Mouse (Mus musculus): ENCODE data around the gene Pgap2.

Gene Pgap2

DNA sequence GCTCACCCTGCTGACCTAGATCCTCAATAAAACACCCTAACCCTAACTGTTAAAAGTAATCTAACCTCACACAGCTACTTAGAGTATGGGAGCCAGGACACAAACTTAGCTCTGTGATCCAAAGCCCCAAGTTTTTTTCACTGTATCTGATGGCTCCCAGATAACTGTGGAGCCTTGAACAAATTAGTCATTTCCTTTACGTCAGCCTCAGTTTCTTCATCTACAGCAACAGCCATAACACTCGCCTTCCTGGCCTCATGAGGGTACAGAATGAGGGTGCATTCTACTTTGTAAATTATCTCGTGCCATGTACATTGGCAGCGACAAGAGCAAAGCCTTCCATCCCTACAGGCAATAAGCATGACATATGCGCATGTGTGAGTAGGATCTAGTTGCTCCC lies 32.4 kb downstream of the Pgap2 start:
- in situ Hi-C loops (cut with MboI), result no loop called here

DNA sequence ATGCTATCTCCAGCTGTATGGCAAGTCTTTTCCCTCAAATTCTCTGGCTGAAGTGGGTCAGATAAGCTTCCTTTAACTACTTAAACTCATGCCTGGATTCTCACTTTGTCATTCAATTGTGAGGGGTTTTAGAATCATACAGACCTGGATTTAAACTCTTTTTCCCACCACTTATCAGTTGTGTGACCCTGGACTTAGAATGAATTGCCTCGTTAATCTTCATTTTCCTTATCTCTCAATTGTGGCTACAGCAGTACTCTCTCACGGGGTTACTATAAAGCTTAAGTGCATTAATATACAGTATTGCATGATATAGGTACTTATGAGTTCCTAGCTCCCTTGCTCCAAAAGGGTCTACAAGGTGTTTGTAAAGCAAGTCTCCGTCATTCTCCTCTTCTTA lies 32.9 kb downstream of the Pgap2 start:
- in situ Hi-C loops (cut with MboI), result no loop called here

DNA sequence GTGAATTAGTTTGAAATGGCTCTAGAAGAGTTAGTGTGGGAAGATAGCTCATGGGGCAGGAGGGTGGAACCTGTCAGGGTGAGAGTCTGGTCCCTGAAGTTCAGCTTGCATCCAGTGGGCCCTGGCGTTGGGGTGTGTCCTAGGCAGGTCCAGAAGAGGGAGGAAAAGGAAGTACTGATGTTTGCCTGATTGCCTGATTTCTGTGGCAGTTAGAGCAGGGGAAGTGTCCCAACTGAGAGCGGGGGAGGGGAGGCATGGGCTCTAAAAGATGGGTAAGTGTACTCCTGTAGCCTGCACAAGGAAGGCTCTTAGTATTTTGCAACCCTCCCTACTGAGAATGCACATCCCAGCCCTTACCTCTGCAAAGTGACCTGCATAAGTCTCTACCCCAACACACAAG lies 33.9 kb downstream of the Pgap2 start:
- in situ Hi-C loops (cut with MboI), result no loop called here

DNA sequence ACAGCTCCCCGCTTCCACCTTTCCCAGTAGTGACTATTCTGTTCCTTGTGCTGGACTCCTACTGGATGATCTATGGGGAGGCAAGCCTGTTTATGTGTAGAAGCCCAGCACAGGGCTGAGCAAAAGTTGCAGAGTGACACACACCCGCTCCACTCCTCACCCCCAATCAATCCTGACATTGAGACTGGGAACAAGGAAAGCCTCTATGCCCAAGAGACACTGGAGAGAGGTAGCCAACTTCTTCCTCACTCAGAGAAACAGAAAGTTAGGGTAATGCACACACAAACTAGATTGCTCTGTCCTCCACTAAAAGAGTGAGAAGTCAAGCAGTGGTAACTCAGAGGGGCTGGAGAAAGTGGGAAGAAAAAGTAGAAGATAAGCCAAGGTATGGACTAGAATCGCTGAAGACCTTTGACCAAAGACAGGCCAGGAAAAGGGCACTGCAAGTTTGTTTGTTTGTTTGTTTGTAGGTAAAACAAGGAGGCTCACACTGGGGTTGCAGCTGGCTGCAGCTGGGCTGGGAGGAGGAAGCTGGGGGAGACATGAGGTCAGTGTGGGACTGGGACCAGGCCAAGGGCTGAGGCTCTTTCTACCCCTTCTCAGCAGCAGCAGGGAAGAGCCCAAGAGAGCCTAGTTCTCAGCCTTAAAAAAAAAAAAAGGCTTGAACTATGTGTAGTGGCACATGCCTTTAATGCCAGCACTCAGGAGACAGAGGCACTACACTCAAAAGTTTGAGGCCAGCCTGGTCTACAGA lies 35.0 kb downstream of the Pgap2 start:
- in situ Hi-C loops (cut with MboI), result no loop called here

DNA sequence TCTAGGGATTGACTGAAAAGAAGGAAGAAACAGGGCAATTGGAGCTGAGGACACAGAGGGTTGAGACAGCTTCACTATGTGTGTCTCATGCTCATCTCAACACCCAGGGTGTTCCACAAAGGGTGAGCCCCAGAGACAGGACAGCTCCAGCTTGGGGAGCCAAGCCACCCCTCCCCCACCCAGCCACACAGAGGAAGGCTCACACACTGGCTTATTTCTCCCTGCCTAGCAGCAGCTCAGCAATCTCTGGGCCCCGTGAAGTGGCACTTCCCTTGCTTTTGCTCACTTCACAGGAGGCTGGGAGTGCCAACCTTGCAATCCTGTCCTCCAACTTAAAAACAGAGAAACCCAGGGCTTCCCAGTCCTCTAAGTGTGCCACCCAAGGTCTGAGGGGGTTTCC lies 35.8 kb downstream of the Pgap2 start:
- in situ Hi-C loops (cut with MboI), result no loop called here

DNA sequence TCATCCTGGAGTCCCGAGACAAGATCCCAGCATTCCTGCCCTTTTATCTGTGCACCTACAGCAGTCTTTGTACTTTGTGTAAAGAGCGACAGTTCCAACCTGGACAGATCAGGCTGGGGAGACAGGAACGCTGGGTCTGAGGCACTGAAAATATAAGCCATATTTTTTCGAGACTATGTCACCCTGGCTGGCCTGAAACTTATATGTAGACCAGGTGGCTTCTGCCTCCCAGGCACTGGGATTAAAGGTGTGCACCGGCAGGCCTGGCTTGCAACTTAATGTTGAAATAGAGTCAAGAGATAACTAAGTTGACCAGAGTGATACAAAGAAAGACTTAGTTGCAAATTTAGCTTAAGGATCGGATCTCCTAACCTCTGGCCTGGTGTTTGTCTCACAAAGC lies 36.3 kb downstream of the Pgap2 start:
- in situ Hi-C loops (cut with MboI), result no loop called here

DNA sequence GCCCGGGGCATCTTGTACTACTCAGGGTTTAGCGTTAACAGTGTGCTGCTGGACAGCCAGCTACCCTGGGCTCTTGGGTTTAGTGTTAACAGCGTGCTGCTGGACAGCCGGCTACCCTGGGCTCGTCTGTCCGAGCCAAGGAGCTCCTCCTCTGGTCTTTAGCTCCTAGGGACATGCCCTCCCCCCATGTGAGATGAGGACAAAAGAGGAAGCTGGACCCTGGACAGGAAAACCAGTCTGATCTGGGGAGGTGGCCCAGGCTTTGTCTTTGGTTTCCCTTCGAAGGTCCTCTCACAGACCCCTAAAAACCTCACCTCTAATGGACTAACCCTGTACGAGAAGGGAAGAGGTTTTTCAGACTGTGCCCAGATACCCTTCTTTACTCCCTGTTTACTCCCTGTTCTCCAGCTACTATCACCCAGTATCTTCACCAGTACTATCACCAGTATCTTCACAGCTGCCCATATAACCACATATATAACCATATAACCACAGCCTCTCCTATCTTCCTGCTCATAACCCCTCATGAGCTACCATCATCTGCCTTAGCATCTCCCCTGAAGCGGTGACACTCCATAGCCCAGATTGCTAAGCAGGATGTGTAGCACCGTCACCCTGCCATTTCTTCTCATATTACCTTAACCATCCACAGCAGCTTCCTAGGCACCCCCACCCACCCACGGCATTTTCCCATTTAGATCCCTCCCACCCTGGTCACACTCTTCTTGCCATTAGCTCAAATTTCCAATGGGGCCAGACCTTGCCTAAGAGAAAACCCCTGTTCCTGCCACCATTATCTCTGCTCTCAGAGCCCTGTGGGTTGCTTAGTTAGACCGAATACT lies 37.2 kb downstream of the Pgap2 start:
- in situ Hi-C loops (cut with MboI), result no loop called here

DNA sequence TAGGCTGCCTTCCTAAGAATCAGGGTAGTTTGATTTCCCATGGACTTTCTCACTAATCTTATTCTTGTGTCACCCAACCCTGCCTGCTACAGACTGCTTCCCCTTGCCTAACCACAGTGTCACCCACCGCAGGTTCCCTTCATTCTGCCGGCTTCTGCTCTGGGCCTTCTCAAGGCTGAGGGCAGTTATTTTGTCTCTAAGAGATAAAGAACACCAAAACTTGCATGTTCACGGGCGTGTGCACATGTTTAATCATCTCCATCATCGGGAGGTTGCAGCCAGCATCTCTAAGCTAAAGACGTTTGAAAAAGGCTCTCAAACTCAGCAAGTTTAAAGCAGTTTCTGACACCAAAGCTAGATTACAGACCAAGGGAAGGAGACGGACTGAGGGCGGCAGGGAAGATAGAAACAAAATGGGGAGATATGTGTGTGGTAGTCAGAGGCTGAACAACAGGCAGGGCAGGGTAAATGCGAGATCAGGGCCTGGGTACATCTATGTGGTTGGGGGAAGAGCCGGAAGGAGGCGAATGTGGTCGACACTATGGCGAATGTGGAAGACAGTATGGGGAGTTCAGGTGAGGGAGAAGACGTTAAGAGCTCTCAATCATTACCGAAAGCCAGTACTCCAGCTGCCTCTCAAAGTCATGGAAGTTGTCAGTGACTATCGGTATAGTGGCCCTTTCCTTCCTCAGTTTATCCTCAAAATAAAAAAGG lies 38.8 kb downstream of the Pgap2 start:
- in situ Hi-C loops (cut with MboI), result no loop called here

DNA sequence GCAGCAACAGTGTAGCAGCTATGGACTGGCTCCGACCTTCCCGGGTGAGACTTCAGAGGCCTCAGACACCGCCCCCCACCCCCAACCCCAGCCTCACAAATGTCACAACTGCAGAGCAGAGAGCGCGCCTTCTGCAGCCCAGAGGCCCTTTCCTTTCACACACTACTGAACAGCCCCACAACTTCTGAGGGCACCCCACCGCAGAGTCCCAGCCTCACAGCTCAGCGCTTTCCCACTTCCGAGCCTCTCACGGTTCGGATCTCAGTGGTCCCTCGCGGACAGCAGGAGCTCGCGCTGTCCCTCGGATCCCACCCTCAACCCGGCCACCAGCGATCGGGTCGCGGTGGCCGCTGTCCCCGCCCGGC lies 39.5 kb downstream of the Pgap2 start:
- in situ Hi-C loops (cut with MboI), result no loop called here

DNA sequence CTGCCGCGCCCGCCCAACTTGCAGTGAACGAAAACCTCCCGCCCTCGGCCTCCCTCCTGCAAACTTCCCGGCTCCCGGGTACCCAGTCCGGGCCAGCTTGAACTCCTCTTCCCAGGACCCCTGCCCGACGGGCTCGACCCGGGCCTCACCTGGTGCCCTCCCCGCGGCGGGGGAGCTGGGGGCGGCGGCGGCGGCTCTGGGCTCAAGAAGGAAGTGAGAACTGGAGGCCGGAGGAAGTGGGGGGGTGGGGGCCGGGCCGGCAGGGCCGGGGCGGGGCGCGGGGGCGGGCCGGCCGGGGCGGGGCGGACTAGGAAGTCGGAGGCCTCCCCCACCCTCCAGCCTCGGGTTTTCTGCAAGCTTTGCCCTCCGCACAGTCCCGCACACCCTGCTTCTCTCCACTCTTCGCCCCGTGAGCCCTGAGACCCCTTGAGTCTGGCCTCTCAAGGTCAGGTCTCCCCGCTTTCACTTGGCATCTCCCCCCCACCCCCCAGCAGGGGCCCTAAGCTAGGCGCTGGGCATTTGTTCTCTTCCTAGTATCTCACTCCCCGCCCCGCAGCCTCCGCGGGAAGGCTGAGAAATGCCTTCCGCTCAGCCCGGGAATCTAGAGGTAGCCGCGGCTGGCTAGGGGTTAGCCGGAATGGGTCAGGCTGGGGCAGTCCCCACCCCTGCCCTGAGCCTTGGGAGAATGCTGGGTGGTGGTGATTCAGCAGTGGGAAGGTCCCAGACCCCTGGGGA lies 40.1 kb downstream of the Pgap2 start:
- in situ Hi-C loops (cut with MboI), result no loop called here

DNA sequence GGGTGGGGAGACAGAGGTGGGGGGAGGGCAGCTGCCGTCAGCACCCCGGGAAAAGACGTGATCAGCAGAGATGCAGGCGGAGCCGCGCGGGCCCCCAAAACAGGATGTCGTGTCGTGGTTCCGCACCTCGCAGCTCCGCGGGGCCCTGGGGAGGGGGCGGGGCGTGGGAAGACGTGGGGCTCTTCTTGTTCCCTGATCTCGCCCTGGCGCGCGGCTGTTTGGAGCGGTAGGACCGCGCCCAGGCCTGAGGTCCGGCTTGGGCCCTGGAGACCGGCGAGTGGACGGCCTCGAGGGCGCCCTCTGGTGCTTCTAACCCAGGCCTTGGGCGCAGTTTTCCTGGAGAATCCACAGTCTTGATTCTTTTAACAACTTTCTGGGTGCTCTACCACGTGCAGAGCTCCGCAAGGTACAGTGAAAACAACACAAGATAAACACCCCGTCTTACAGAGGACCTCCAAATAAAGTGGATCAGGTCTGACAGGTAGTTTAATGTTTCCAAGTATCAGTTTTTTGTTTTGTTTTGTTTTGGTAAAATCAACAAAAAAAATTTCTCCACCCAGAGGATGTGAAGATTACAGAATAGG lies 40.7 kb downstream of the Pgap2 start:
- in situ Hi-C loops (cut with MboI), result no loop called here

DNA sequence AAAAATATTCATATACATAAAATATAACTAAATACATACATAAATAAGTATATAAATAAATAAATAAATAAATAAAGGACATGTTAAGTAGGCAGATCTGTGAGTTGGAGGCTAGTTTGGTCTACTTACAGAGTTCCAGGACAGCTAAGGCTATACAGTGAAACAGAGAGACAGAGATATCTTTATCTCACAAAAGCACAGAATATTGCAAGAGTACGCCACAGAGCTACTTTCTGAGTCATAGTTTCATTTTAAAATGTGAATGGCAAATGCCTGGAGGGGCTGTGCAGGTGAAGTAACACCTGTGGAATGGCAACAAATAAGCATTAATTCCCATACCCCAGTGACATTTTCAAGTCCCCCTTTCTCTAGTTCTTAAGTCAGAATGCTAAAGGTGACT lies 43.6 kb downstream of the Pgap2 start:
- in situ Hi-C loops (cut with MboI), result no loop called here

DNA sequence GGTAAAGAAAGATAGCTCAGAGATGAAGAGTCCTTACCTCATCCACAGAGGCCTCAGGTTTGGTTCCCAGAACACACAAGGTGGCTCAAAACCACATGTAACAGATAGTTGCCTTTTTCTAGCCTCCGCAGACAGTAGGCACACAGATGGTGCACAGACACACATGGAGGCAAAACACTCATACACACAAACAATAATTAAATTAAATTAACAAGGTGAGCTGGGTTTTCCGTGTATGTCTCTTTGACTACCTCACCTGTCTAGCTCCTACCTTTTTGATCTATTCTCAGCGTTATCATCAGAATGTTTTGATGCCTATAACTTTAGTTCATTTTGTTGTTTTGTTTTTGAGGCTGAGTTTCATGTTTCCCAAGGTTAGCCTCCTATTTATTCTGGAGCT lies 45.9 kb downstream of the Pgap2 start, which contains the start of gene Rhog:
TSS of gene Rhog (minus strand) at position 101 of the 400 bp plus-strand sequence.
- in situ Hi-C loops (cut with MboI), result no loop called here

DNA sequence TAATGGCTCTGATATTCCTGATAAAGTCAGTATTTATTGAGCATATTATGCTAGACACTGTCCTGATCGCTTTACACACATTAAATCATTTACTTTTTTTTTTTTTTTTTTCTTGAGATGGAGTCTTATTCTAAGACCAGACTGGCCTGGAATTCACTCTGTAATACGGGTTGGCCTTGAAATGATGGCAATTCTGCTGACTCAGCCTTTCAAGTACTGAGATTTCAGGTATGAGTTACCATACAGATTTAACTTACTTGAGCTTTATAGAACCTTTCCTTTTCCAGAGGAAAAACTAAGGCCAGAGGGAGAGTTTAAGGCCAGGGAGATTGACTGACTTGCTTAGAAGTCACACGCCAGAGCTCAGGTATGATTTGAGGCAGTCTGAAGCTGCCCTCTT lies 46.6 kb downstream of the Pgap2 start:
- in situ Hi-C loops (cut with MboI), result no loop called here

DNA sequence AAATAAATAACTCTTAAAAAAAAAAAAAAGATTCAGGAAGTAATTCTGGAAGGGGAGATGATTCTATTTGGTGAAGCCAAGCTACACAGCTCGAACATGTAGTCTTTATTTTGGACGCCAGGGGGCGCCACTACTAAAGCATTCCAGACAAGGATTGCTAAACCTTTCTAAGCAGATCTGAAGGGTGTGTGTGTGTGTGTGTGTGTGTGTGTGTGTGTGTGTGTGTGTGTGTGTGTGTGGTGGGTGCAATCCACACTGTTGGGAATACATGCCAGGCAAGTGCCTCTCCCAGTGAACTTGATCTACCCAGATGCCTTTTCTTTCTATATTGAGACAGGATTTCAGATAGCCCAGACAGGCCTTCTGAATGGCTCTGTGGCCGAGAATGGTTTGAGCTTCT lies 48.2 kb downstream of the Pgap2 start:
- in situ Hi-C loops (cut with MboI), result no loop called here

DNA sequence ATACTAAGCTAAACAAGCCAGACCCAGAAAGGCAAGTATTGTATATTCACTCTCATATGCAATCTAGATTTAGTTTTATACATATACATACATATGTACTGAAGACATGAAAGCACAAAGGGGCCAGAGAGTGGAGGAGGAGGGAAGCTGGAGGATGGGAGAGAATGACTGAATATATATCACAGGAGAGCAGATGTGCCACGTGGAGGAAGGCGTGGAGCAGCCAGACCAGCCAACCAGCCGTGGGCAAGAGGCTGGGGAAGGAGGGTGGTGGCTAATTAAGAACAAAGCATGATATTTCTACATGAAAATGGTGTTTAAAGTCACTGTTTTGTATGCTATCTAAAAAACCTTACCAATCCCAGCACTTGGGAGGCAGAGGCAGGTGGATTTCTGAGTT lies 48.7 kb downstream of the Pgap2 start:
- in situ Hi-C loops (cut with MboI), result no loop called here

DNA sequence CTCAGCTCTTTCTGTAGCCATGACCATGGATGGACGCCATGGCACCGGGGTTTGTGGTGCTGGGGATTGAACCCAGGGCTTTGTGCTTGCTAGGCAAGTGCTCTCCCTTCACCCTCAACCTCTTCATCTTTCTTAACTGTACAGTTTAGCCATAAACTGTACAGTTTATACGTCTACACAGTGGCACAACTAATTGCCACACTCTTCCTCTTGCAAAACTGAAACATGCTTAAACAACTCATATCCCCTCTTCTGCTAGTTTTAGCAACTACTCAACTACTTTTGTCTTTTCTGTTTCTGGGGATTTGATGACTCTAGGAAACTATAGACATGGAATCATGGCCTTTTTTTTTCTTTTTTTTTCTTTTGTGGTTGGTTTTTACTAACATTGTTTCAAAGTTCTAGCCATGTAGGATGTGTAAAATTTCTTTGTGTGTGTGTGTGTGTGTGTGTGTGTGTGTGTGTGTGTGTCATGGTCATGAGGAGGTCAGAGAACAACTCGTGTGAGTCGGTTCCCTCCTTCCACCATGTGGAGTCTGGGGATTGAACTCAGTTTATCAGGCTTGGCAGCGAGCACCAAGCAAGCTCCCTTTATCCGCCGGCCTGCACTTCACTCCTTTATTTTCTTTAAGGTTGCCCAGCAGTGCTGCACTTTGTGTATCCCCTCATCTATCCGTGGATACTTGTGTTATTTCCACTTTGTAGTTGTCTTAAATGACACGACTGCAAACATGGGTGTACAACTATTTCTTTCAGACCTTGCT lies 49.9 kb downstream of the Pgap2 start:
- in situ Hi-C loops (cut with MboI), result no loop called here

DNA sequence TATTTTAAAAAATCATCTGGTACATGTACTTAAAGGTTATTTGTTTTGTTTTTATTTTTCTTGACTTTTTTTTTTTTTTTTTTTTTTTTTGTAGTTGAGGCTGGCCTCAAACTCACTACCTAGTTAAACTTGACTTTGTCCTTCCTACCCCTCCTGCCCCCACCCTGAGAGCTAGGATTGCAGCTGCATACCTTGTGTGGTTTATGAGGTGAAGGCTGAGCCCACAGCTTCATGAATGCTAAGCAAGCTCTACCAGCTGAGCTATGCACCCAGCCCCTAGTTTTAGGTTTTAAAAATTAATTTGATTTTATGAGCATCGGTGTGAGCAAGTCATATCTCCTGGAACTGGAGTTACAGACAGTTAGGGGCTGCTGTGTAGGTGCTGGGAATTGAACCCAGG lies 50.5 kb downstream of the Pgap2 start:
- in situ Hi-C loops (cut with MboI), result no loop called here

DNA sequence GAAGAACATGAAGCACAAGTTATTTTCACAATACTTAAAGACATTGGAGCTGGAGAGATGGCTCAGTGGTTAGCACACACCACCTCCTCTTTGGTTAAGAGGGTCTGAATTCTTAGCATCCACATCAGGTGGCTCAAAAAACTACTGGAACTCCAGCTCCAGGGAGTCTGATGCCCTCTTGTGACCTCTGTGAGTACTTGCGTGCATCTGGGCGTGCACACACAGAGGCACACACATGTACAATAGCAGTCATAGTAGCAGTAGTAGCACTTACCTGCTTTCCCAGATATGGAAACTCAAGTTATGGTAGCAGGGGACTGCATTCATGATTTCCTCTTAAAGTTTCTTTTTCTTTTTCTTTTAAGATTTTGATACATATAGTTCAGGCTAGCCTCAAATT lies 53.0 kb downstream of the Pgap2 start:
- in situ Hi-C loops (cut with MboI), result no loop called here

DNA sequence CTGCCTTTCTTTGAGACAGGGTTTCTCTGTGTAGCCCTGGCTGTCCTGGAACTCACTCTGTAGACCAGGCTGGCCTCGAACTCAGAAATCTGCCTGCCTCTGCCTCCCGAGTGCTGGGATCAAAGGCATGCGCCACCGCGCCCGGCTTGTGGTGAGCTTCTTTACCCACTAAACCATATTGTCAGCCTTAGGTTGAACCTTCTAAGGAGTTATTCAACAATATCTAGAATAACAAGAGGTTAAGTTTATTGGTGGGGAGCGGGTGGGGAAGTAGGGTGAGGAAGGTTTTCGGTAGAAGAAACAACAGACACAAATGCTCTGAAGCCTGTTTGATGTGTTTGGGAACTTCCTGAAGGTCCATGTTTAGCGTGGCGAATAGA lies 56.0 kb downstream of the Pgap2 start:
- in situ Hi-C loops (cut with MboI), result loop anchor here (5.0 kb wide), 1 partner anchor 146 kb away; no protein-coding TSS in a partner anchor

Data from mature B cell (primary cell).